Mouse (Mus musculus) limb, embryonic 15.5 days (tissue): ENCODE results near the gene Gcnt1. TPM values are rescaled to one million over a fixed set of nuclear protein-coding genes. Genes with fewer than 3 reads are reported as not detected.

Source experiments
- ATAC-seq: fragments of 200-750 bp; cut with Nextera tagmentation; 2 replicates; pipeline ENCODE4 v1.8.0; 2017; ENCODE audit warnings: low read depth, moderate TSS enrichment; ENCODE audit not compliant: insufficient number of reproducible peaks, low FRiP score, low TSS enrichment
- H3K27ac ChIP-seq: fragments of 300-500 bp; sonication (generic); 2 replicates; pipeline ENCODE4 v1.5.1; 2015; ENCODE audit warnings: moderate library complexity, mild to moderate bottlenecking, inconsistent platforms
- H3K27me3 ChIP-seq: fragments of 300-500 bp; sonication (generic); 2 replicates; pipeline ENCODE4 v1.6.1; 2015; ENCODE audit warnings: inconsistent platforms
- H3K36me3 ChIP-seq: fragments of 300-500 bp; sonication (generic); 2 replicates; pipeline ENCODE4 v1.6.1; 2015; ENCODE audit warnings: inconsistent platforms
- H3K4me1 ChIP-seq: fragments of 300-500 bp; sonication (generic); 2 replicates; pipeline ENCODE4 v1.6.1; 2015; ENCODE audit warnings: inconsistent platforms
- H3K4me2 ChIP-seq: fragments of 300-500 bp; sonication (generic); 2 replicates; pipeline ENCODE4 v1.6.1; 2015; ENCODE audit warnings: mild to moderate bottlenecking, inconsistent platforms
- H3K4me3 ChIP-seq: fragments of 300-500 bp; sonication (generic); 2 replicates; pipeline ENCODE4 v1.5.1; 2015; ENCODE audit warnings: mild to moderate bottlenecking, inconsistent platforms
- H3K9ac ChIP-seq: fragments of 300-500 bp; sonication (generic); 2 replicates; pipeline ENCODE4 v1.6.1; 2015; ENCODE audit warnings: inconsistent platforms
- H3K9me3 ChIP-seq: fragments of 300-500 bp; sonication (generic); 2 replicates; pipeline ENCODE4 v1.6.1; 2016; ENCODE audit warnings: inconsistent platforms
- WGBS: fragments of 180-500 bp; shearing (Covaris S2); methylation state at CpG from one replicate; pipeline ENCODE4 v1.1.7; 2015; 5-methylcytosine and 5-hydroxymethylcytosine counted together
- polyA plus RNA-seq: library from polyadenylated mRNA; unstranded; fragments of >200 nt; fragmentation: Nextera tagmentation; extraction: Ambion mirVana; gene quantifications from 2 replicates; pipeline ENCODE4 v1.2.1, GENCODE M21; 2015

Gcnt1 gene
- polyA plus RNA-seq, 1 experiment from 2014 or later = 4.8 TPM

DNA sequence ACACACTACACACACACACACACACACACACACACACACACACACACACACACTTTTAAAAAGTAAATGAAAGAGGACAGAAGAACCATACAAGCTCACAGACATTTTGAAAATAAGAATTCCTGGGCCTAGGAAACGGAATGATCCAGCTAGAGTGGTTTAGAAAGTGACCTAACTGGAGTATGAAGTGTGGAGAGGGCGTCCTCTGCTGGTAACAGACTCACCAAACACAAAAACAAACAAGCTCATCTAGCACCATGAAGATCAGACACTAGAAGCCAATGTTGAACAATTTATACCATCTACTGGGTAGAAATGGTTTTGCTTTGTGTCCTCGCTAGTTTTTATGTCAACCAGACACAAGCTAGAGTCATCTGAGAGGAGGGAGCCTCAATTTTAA is 7.9 kb downstream of the Gcnt1 start:
- ATAC-seq = no peak
- no peaks in the 10 kb centered on the region for H3K4me1 ChIP-seq
- 35% methylated on average over 3 of the region's 3 CpGs for WGBS
- H3K36me3 ChIP-seq = no peaks in the 10 kb centered on the region
- no peak overlapping the region for H3K9ac ChIP-seq
- H3K4me2 ChIP-seq = no peak overlapping the region
- H3K27me3 ChIP-seq = no peaks in the 10 kb centered on the region
- no peaks in the 10 kb centered on the region for H3K9me3 ChIP-seq
- H3K27ac ChIP-seq = no peak overlapping the region
- H3K4me3 ChIP-seq = no peak overlapping the region

DNA sequence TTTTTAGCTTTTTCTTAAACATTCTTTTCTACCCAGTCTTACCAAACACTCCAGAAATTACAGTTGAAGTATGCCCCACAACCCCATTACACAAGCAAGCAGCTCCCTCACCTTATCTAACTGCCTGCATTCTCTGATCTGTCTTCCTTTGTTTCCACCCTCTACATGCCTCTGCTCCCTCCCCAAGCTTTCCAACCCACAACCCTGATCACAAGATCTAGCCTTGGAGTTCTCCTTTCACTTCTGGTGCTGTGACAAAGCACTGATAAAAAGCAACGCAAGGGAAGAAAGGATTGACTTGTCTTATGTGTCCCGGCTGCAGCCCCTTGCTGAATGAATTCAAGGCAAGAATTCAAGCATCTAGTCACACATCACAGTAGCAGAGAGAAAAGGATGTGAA is 11.5 kb downstream of the Gcnt1 start:
- WGBS = 77% methylated on average over 2 of the region's 2 CpGs
- ATAC-seq = no peak
- H3K9ac ChIP-seq = no peak overlapping the region

DNA sequence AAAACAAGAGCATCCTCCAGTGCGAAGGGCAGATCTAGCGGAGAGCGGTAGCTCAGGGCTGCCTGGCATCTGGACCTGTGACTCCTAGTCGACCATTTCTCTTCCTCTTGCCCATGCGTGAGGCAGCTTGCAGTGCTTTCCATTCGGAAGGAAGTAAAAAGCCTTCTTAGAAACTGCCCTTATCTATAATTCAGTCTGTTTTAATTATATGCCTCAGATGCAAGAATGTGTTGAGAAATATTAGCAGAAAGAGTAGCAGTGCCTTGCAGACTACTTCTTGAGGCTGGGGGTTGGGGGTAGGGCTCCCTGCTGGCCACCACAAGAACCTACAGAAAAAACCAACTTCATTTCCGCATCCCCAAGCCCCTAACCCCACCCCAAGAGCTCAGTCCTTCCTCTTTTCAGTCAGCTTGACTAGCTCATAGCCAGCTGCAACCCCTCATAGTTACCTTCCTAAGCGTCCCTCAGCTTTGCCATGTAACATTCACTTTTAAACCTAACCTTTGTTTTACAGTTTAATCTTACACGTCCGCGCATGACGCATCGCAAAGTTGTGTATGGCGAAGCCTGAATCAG is 13.2 kb downstream of the Gcnt1 start:
- H3K9me3 ChIP-seq = no peaks in the 10 kb centered on the region
- no peaks in the 10 kb centered on the region for H3K36me3 ChIP-seq
- peaks cover 8% of the 10 kb centered on the region; the same call in 1 of the 2 replicates for H3K4me1 ChIP-seq
- no peak overlapping the region for H3K4me3 ChIP-seq
- no peak overlapping the region for H3K4me2 ChIP-seq
- no peaks in the 10 kb centered on the region for H3K27me3 ChIP-seq
- 0 out of 2 replicates have a peak overlapping the region, but pooled peaks have one; percentile 10 for H3K9ac ChIP-seq
- no peak for ATAC-seq
- 83% methylated on average over 14 of the region's 14 CpGs for WGBS
- H3K27ac ChIP-seq = no peak overlapping the region

More for the DNA sequence above, 11.5 kb downstream of the Gcnt1 start:
- Histone ChIP-seq H3K4me2 (no peak overlapping the region), H3K27me3 (no peaks in the 10 kb centered on the region), H3K36me3 (no peaks in the 10 kb centered on the region), H3K4me3 (no peak overlapping the region), H3K4me1 (peaks cover 5% of the 10 kb centered on the region; the same call in 1 of the 2 replicates), H3K27ac (no peak overlapping the region), H3K9me3 (no peaks in the 10 kb centered on the region)

DNA sequence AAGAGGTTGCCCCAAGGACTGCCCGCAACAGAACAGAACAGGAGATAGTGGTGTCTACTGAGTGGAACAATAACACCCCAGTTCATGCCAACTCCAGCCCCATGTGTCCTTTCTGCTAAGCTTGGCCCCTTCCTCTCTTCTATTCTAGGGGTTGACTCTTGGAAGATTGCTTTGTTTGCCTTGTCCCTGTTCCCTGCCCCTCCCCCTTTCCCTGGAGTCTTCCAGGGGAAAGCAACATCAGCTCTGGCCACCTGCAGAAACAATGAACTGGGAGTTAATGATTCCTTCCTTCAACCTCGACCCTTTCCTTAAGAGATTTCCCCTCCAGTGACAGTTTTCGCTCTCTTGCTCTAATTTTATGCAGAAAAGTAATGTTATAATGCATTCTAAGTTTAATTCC is 15.3 kb downstream of the Gcnt1 start:
- H3K27ac ChIP-seq = no peak overlapping the region
- no peaks in the 10 kb centered on the region for H3K27me3 ChIP-seq
- 69% methylated on average over 3 of the region's 3 CpGs for WGBS
- no peak overlapping the region for H3K4me3 ChIP-seq
- no peaks in the 10 kb centered on the region for H3K9me3 ChIP-seq
- H3K4me2 ChIP-seq = no peak overlapping the region
- H3K4me1 ChIP-seq = peaks cover 8% of the 10 kb centered on the region; the same call in 1 of the 2 replicates
- no peak overlapping the region for H3K9ac ChIP-seq
- no peaks in the 10 kb centered on the region for H3K36me3 ChIP-seq
- ATAC-seq = no peak

DNA sequence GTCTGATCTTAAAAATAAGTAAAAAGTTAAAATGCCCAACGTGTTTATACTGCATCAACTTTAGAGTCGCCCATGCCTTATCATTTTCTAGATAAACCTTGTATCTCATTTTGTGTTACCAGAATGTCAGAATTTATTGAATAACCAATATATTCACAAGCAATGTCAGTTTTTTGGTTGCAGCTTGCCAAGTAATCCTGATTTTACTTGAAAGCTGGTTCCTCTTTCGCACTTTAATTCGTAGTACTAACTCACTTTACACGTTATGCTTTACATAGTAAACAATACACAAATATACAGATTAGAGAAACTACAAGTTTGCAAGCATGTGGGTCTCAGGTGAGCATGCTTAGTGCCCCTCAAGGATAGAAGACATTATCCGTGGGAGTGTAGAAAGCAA is 15.7 kb downstream of the Gcnt1 start:
- no peak overlapping the region for H3K9ac ChIP-seq
- 67% methylated on average over 6 of the region's 6 CpGs for WGBS
- H3K4me3 ChIP-seq = peak overlapping the region; percentile 52; the same call in 1 of the 2 replicates
- peaks cover 8% of the 10 kb centered on the region; the same call in 1 of the 2 replicates for H3K4me1 ChIP-seq
- H3K36me3 ChIP-seq = no peaks in the 10 kb centered on the region
- no peaks in the 10 kb centered on the region for H3K9me3 ChIP-seq
- peak overlapping the region; percentile 87 for H3K4me2 ChIP-seq
- ATAC-seq = no peak
- no peaks in the 10 kb centered on the region for H3K27me3 ChIP-seq
- no peak overlapping the region for H3K27ac ChIP-seq

DNA sequence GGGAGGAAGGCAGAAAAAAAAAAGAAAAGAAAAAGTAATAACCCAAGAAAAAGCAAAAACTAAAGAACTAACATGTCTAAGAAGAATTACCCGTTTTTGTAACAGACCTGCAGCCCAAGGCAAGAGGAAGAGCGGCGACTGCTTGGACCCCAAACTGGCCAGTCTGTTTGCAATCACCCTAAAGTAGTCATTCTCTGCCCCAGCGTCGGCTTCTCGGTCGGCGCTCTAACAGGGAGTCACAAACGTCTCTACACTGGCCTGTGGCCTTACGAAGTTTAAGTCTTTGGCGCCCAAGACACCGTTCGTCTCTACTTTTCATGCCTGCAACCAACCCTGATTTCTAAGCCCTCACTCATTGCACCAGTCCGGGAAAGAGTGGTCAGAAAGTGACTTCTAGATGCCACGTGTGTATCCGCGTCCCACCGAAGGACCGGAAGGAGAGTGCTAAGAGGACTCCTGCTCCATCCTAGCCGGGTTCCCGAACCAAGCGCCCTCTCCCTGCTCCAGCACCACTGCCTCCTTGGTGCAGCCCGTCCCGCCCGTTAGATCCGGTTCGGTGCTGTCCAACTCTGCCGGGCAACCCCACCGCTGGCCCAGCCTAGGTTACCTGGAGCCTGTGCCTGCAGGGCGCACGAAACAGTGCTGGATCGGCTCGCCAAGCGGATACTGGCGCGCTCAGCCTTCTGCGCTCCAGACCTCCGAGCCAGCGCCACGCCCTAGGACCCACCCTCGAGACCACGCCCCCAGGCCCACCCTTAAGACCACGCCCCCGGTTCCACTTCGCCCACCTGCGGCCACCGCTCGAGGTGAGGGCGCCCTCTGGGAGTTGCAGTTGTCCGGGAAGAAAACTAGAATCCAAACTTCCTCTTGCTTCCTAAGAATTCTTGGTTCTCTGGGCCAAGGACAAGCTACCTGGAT is 16.4 kb downstream of the Gcnt1 start:
- peak; percentile 71; the same call in 1 of the 2 replicates for ATAC-seq
- Histone ChIP-seq H3K27me3 (no peaks in the 10 kb centered on the region), H3K4me2 (peak overlapping the region; percentile 87), H3K4me1 (peaks cover 8% of the 10 kb centered on the region; the same call in 1 of the 2 replicates), H3K27ac (no peak overlapping the region), H3K9me3 (no peaks in the 10 kb centered on the region), H3K36me3 (no peaks in the 10 kb centered on the region), H3K9ac (peak overlapping the region; percentile 31; the same call in 1 of the 2 replicates), H3K4me3 (peak overlapping the region; percentile 52)
- WGBS = 3% methylated on average over 50 of the region's 50 CpGs

DNA sequence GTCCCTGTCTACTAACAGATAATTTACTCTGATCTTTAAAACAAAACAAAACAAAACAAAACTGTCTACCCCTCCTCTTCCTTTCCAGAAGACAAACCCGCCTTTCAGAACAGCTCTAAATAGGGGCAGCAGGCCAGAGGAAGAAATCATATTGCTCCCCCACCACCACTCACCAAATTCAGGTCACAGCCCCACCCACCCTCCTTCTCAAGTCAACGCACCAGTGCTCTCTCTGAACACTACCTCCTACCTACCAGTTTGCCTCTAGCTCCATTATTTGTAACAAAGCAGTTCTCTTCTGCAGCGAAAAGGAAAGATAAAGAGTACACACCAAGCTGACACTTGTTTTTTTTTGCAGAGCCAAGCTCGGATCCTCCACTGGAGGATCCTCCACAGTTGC is 17.3 kb downstream of the Gcnt1 start:
- no peaks in the 10 kb centered on the region for H3K9me3 ChIP-seq
- no peak overlapping the region for H3K27ac ChIP-seq
- peak overlapping the region; percentile 52 for H3K4me3 ChIP-seq
- no peak for ATAC-seq
- H3K4me1 ChIP-seq = peaks cover 8% of the 10 kb centered on the region; the same call in 1 of the 2 replicates
- WGBS = 35% methylated on average over 4 of the region's 4 CpGs
- H3K9ac ChIP-seq = no peak overlapping the region
- H3K36me3 ChIP-seq = no peaks in the 10 kb centered on the region
- no peaks in the 10 kb centered on the region for H3K27me3 ChIP-seq
- H3K4me2 ChIP-seq = peak overlapping the region; percentile 87

DNA sequence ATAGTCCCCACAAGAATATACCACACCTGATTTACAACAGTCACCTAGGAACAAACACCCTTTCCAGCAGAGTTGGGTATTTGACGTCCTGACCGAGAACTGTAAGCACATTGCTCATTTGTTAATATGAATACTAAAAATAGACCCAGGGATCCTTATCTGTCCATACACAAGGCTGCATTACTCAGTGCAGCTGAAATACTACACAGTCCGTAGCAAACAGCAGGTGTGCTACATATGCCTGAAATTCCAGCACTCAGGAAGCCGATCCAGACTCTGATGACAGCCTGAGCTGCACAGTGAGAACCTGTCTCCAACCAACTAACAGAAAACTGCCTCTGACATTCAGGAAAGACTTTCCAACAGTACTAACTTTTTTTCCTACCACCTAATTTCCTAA is 17.8 kb downstream of the Gcnt1 start:
- peaks cover 8% of the 10 kb centered on the region; the same call in 1 of the 2 replicates for H3K4me1 ChIP-seq
- H3K9ac ChIP-seq = no peak overlapping the region
- H3K27ac ChIP-seq = no peak overlapping the region
- no peaks in the 10 kb centered on the region for H3K27me3 ChIP-seq
- WGBS = 33% methylated on average over 4 of the region's 4 CpGs
- ATAC-seq = no peak
- H3K9me3 ChIP-seq = no peaks in the 10 kb centered on the region
- no peak overlapping the region for H3K4me3 ChIP-seq
- no peaks in the 10 kb centered on the region for H3K36me3 ChIP-seq
- no peak overlapping the region for H3K4me2 ChIP-seq

DNA sequence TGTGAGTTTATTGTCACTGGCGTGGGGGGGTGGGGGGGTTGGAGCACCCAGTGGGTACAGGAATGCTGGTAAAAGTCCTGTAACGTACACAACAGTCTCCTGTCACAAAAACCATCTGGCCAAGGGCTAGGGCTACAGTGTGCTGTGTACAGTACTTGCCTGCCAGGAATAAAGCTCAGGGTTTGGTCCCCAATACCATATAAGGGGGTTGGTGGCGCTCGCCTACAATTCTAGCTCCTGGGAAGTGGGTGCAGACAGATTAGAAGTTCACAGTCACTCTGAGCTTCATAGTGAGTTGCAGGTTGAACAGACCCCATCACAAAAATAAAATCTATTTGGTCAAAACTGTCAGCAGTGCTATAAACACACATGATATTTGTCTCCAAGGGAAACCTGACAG is 18.3 kb downstream of the Gcnt1 start:
- no peaks in the 10 kb centered on the region for H3K27me3 ChIP-seq
- ATAC-seq = no peak
- no peaks in the 10 kb centered on the region for H3K9me3 ChIP-seq
- 60% methylated on average over 4 of the region's 4 CpGs for WGBS
- H3K36me3 ChIP-seq = no peaks in the 10 kb centered on the region
- no peak overlapping the region for H3K9ac ChIP-seq
- no peak overlapping the region for H3K27ac ChIP-seq
- no peak overlapping the region for H3K4me3 ChIP-seq
- H3K4me2 ChIP-seq = no peak overlapping the region
- H3K4me1 ChIP-seq = peaks cover 8% of the 10 kb centered on the region; the same call in 1 of the 2 replicates

DNA sequence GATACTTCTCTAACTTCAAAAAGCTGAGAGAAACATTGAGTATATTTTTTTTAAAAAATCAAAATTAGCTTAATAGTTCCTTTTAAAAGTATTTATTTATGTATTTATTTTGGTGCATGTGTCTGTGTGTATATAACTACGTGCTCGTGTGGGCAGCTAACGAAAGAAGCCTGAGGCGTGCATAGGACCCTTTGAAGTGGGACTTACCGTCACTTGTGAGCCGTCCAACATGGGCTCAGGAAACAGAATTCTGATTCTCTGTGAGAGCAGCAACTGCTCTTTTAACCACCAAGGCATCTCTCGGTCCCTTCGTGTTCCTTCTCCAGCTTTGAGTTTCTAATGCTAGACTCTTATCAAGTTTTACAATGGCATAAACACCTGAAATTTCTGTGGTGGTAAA is 18.9 kb downstream of the Gcnt1 start:
- no peaks in the 10 kb centered on the region for H3K9me3 ChIP-seq
- no peak overlapping the region for H3K4me2 ChIP-seq
- H3K36me3 ChIP-seq = no peaks in the 10 kb centered on the region
- no peak overlapping the region for H3K27ac ChIP-seq
- H3K4me3 ChIP-seq = no peak overlapping the region
- WGBS = 58% methylated on average over 8 of the region's 8 CpGs
- ATAC-seq = no peak
- H3K27me3 ChIP-seq = no peaks in the 10 kb centered on the region
- H3K4me1 ChIP-seq = peaks cover 8% of the 10 kb centered on the region; the same call in 1 of the 2 replicates
- H3K9ac ChIP-seq = no peak overlapping the region

DNA sequence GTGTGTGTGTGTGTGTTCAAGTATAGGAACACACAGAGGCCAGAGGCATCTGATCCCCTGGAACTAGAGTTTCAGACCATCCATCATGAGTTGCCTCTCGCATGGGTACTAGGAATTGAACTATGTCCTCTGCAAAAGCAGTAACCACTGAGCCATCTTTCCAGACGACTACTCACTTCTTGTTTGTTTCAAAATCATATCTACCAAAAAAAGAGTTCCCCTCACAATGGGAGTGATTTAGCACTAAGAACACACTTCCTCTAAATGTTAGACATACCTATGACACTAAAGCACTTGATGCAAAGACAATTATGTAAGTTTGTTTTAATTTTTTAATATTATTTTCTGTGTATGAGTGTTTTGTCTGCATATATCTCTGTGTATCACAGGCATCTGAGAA is 24.8 kb downstream of the Gcnt1 start:
- WGBS = 87% methylated on average over 2 of the region's 2 CpGs
- Histone ChIP-seq H3K27ac (no peak overlapping the region), H3K9me3 (no peaks in the 10 kb centered on the region), H3K4me3 (no peak overlapping the region), H3K4me1 (no peaks in the 10 kb centered on the region), H3K27me3 (no peaks in the 10 kb centered on the region), H3K36me3 (no peaks in the 10 kb centered on the region), H3K4me2 (no peak overlapping the region), H3K9ac (no peak overlapping the region)
- ATAC-seq = no peak
